Mouse (Mus musculus) MEL (cell line): Measurements from ENCODE around the gene Emilin1. TPM values are rescaled to one million over a fixed set of nuclear protein-coding genes. Genes with fewer than 3 reads are reported as not detected.

Experiments
- DNase-seq: peaks from one replicate; pipeline ENCODE4 v3.0.0; 2011; ENCODE audit warnings: low read depth, low spot score
- H3K27ac ChIP-seq: 2 replicates; pipeline ENCODE4 v1.5.1; 2012; ENCODE audit warnings: low read depth, mild to moderate bottlenecking, control low read depth, low read length, moderate library complexity; ENCODE audit not compliant: control insufficient read depth
- H3K27me3 ChIP-seq, 2 experiments: fragments of 150-350 bp in 1 of 2; sonication (generic) in 1 of 2; 2 replicates each; pipeline ENCODE4 v1.6.1; 2012; ENCODE audit warnings: low read length in 2 of 2, mild to moderate bottlenecking in 2 of 2, improper control_type of control experiment in 1 of 2, moderate library complexity in 1 of 2; ENCODE audit not compliant: insufficient read depth in 2 of 2, control insufficient read depth in 1 of 2
- H3K36me3 ChIP-seq, 2 experiments: 2 replicates each; pipeline ENCODE4 v1.6.1; 2012 to 2014; ENCODE audit warnings: low read length in 2 of 2, improper control_type of control experiment in 1 of 2, inconsistent platforms in 1 of 2, mild to moderate bottlenecking in 1 of 2; ENCODE audit not compliant: insufficient read depth in 2 of 2, control insufficient read depth in 1 of 2
- H3K4me1 ChIP-seq, 2 experiments: fragments of 150-350 bp in 1 of 2; sonication (generic) in 1 of 2; 2 replicates each; pipeline ENCODE4 v1.6.1; 2012; ENCODE audit warnings: low read length in 2 of 2, improper control_type of control experiment in 1 of 2, mild to moderate bottlenecking in 1 of 2; ENCODE audit not compliant: insufficient read depth in 2 of 2, control insufficient read depth in 1 of 2
- H3K4me3 ChIP-seq, 2 experiments: fragments of 150-350 bp in 1 of 2; sonication (generic) in 1 of 2; 2 replicates each; pipeline ENCODE4 v1.5.1; 2012; ENCODE audit warnings: low read depth in 2 of 2, low read length in 2 of 2, mild to moderate bottlenecking in 2 of 2, moderate library complexity in 2 of 2, control low read depth in 1 of 2, improper control_type of control experiment in 1 of 2; ENCODE audit not compliant: control insufficient read depth in 1 of 2, insufficient read depth in 1 of 2
- H3K79me2 ChIP-seq: 2 replicates; pipeline ENCODE4 v1.6.1; 2012; ENCODE audit warnings: mild to moderate bottlenecking, low read length, moderate library complexity; ENCODE audit not compliant: control insufficient read depth, poor library complexity, insufficient read depth
- H3K9ac ChIP-seq: 2 replicates; pipeline ENCODE4 v1.6.1; 2012; ENCODE audit warnings: low read depth, mild to moderate bottlenecking, control low read depth, low read length, moderate library complexity; ENCODE audit not compliant: control insufficient read depth, poor library complexity, severe bottlenecking
- H3K9me3 ChIP-seq: fragments of 150-350 bp; sonication (generic); replicated peaks from 2 replicates; pipeline ENCODE4 v1.6.1; 2012; ENCODE audit warnings: mild to moderate bottlenecking, low read length, improper control_type of control experiment, moderate library complexity; ENCODE audit not compliant: insufficient read depth
- CHD2 ChIP-seq: IDR thresholded peaks from 2 replicates; pipeline ENCODE4 v1.6.1; 2011; ENCODE audit warnings: low read length, improper control_type of control experiment
- CTCF ChIP-seq, 3 experiments: IDR thresholded peaks in 2 of 3; conservative IDR thresholded peaks in 1 of 3; 2 replicates each; pipeline ENCODE4 v1.5.1; 2011 to 2012; ENCODE audit warnings: low read length in 3 of 3, low read depth in 2 of 3, mild to moderate bottlenecking in 2 of 3, improper control_type of control experiment in 1 of 3, inconsistent platforms in 1 of 3, mixed read lengths in 1 of 3, moderate library complexity in 1 of 3; ENCODE audit not compliant: control insufficient read depth in 1 of 3, insufficient read depth in 1 of 3, poor library complexity in 1 of 3, severe bottlenecking in 1 of 3
- EP300 ChIP-seq, 2 experiments: IDR thresholded peaks; 2 replicates each; pipeline ENCODE4 v1.6.1; 2011; ENCODE audit warnings: improper control_type of control experiment in 2 of 2, low read length in 2 of 2, low read depth in 1 of 2, mild to moderate bottlenecking in 1 of 2
- ETS1 ChIP-seq: IDR thresholded peaks from 2 replicates; pipeline ENCODE4 v1.6.1; 2012; ENCODE audit warnings: low read depth, mild to moderate bottlenecking, inconsistent platforms, low read length, improper control_type of control experiment, moderate library complexity
- GATA1 ChIP-seq: IDR thresholded peaks from 2 replicates; pipeline ENCODE4 v1.6.1; 2011; ENCODE audit warnings: low read depth, low read length, improper control_type of control experiment
- MAX ChIP-seq: IDR thresholded peaks from 2 replicates; pipeline ENCODE4 v1.6.1; 2011; ENCODE audit warnings: low read length, improper control_type of control experiment
- MXI1 ChIP-seq: IDR thresholded peaks from 2 replicates; pipeline ENCODE4 v1.6.1; 2011; ENCODE audit warnings: mild to moderate bottlenecking, low read depth, low read length, improper control_type of control experiment
- MYB ChIP-seq: IDR thresholded peaks from 2 replicates; pipeline ENCODE4 v1.6.1; 2011; ENCODE audit warnings: mild to moderate bottlenecking, low read depth, low read length, improper control_type of control experiment
- MYC ChIP-seq: IDR thresholded peaks from 2 replicates; pipeline ENCODE4 v1.6.1; 2011; ENCODE audit warnings: low read depth, mild to moderate bottlenecking, low read length, improper control_type of control experiment, moderate library complexity
- NRF1 ChIP-seq: IDR thresholded peaks from 2 replicates; pipeline ENCODE4 v1.6.1; 2014; ENCODE audit warnings: low read depth, mild to moderate bottlenecking, inconsistent platforms, low read length, improper control_type of control experiment, moderate library complexity; ENCODE audit not compliant: poor library complexity, insufficient read depth, severe bottlenecking
- POLR2A ChIP-seq, 2 experiments: IDR thresholded peaks; 2 replicates each; pipeline ENCODE4 v1.6.1; 2011 to 2012; ENCODE audit warnings: low read length in 2 of 2, mild to moderate bottlenecking in 2 of 2, control low read depth in 1 of 2, improper control_type of control experiment in 1 of 2, low read depth in 1 of 2, moderate library complexity in 1 of 2; ENCODE audit not compliant: control insufficient read depth in 1 of 2, insufficient read depth in 1 of 2, poor library complexity in 1 of 2
- POLR2AphosphoS2 ChIP-seq: IDR thresholded peaks from 2 replicates; pipeline ENCODE4 v1.6.1; 2011; ENCODE audit warnings: low read length, improper control_type of control experiment
- POLR2AphosphoS5 ChIP-seq: IDR thresholded peaks from 2 replicates; pipeline ENCODE4 v1.6.1; 2012; ENCODE audit warnings: low read depth, borderline replicate concordance, mild to moderate bottlenecking, inconsistent platforms, low read length, moderate library complexity, mixed read lengths
- RAD21 ChIP-seq: IDR thresholded peaks from 2 replicates; pipeline ENCODE4 v1.6.1; 2011; ENCODE audit warnings: mild to moderate bottlenecking, low read depth, low read length, improper control_type of control experiment
- RCOR1 ChIP-seq: IDR thresholded peaks from 2 replicates; pipeline ENCODE4 v1.6.1; 2012; ENCODE audit warnings: low read depth, mild to moderate bottlenecking, inconsistent platforms, low read length, improper control_type of control experiment
- SMC3 ChIP-seq: IDR thresholded peaks from 2 replicates; pipeline ENCODE4 v1.6.1; 2011; ENCODE audit warnings: low read depth, low read length, improper control_type of control experiment
- TCF12 ChIP-seq: IDR thresholded peaks from 2 replicates; pipeline ENCODE4 v1.6.1; 2014; ENCODE audit warnings: low read depth, mild to moderate bottlenecking, inconsistent platforms, low read length, improper control_type of control experiment, moderate library complexity
- UBTF ChIP-seq: IDR thresholded peaks from 2 replicates; pipeline ENCODE4 v1.6.1; 2012; ENCODE audit warnings: low read depth, mild to moderate bottlenecking, inconsistent platforms, low read length, improper control_type of control experiment, moderate library complexity, borderline replicate concordance; ENCODE audit not compliant: insufficient read depth
- ZMIZ1 ChIP-seq: IDR thresholded peaks from 2 replicates; pipeline ENCODE4 v1.6.1; 2012; ENCODE audit warnings: low read depth, mild to moderate bottlenecking, inconsistent platforms, low read length, improper control_type of control experiment, moderate library complexity
- ZNF384 ChIP-seq: IDR thresholded peaks from 2 replicates; pipeline ENCODE4 v1.6.1; 2012; ENCODE audit warnings: low read depth, mild to moderate bottlenecking, inconsistent platforms, low read length, improper control_type of control experiment
- polyA plus RNA-seq, 2 experiments: library from polyadenylated mRNA; stranded (reverse) in 1 of 2; unstranded in 1 of 2; fragments of >175 nt in 1 of 2; fragments of >200 nt in 1 of 2; gene quantifications; 2 replicates each; pipeline versions ENCODE4 v1.2.1 to v1.2.4; 2012; ENCODE audit warnings: low replicate concordance in 2 of 2, low read depth in 1 of 2; ENCODE audit not compliant: insufficient read length in 2 of 2, insufficient read depth in 1 of 2, missing spikeins in 1 of 2
- total RNA-seq: library from RNA; depleted of rRNA; stranded (reverse); fragments of 300-350 nt; gene quantifications from 2 replicates; pipeline ENCODE4 v1.2.3, GENCODE M21; 2012

The Emilin1 gene
- total and polyA plus RNA-seq, 3 experiments = 1.3 to 2.0 TPM; not detected in 1

- H3K36me3 ChIP-seq = peaks cover 4 to 17% of the 10 kb centered on the region in 2 experiments; a peak in 3 of 4 replicates
- DNase-seq = no peak
- TF ChIP-seq POLR2AphosphoS2 = peak; percentile 55; the same call in 1 of the 2 replicates
- TF ChIP-seq SMC3 = no peak
- TF ChIP-seq, all 39 proteins: peak for 1
- Histone ChIP-seq H3K4me1 (peaks cover 2 to 22% of the 10 kb centered on the region in 2 experiments; a peak in 3 of 4 replicates), H3K27ac (no peak overlapping the region), H3K9ac (no peak overlapping the region), H3K27me3 (no peaks in the 10 kb centered on the region), H3K79me2 (peaks cover 22% of the 10 kb centered on the region), H3K9me3 (no peaks in the 10 kb centered on the region), H3K4me3 (no peak overlapping the region)
Observed at GRCm38 (mm10) chr5:30954556-30954955, 41.4 kb downstream of the Emilin1 start.

GRCm38 (mm10) chr5:30955751-30956150, 42.5 kb downstream of the Emilin1 start:
- Histone ChIP-seq H3K79me2 (peaks cover 25% of the 10 kb centered on the region), H3K36me3 (peaks cover 4 to 17% of the 10 kb centered on the region in 2 experiments; a peak in 3 of 4 replicates), H3K4me3 (no peak overlapping the region), H3K9me3 (no peaks in the 10 kb centered on the region), H3K4me1 (peaks cover 2 to 25% of the 10 kb centered on the region in 2 experiments), H3K9ac (no peak overlapping the region), H3K27ac (no peak overlapping the region), H3K27me3 (no peaks in the 10 kb centered on the region)
- DNase-seq = no peak
- no peak for TF ChIP-seq CTCF (IDR thresholded peaks at IDR 0.05 in 2 of 3, conservative IDR thresholded peaks at IDR 0.05 in 1 of 3; ENCODE audit: control insufficient read depth in 1 of 3, insufficient read depth in 1 of 3, low read depth in 2 of 3, low read length in 3 of 3, poor library complexity in 1 of 3, severe bottlenecking in 1 of 3)
- no peak for TF ChIP-seq UBTF
- no peak for TF ChIP-seq SMC3
- no peak for TF ChIP-seq GATA1
- TF ChIP-seq MYC = no peak
- TF ChIP-seq POLR2AphosphoS2 = no peak
- TF ChIP-seq MAX = no peak
- TF ChIP-seq EP300 (IDR thresholded peaks at IDR 0.05; ENCODE audit: low read depth in 1 of 2, low read length in 2 of 2) = no peak
- TF ChIP-seq ZNF384 = no peak
- no peak for TF ChIP-seq POLR2AphosphoS5
- TF ChIP-seq MYB = no peak
- TF ChIP-seq MXI1 = no peak
- TF ChIP-seq ETS1 = no peak
- no peak for TF ChIP-seq RAD21
- TF ChIP-seq ZMIZ1 = no peak

GRCm38 (mm10) chr5:30957891-30958290, 44.7 kb downstream of the Emilin1 start:
- no peak overlapping the region for H3K9ac ChIP-seq
- no peaks in the 10 kb centered on the region for H3K27me3 ChIP-seq
- H3K4me3 ChIP-seq = no peak overlapping the region
- H3K9me3 ChIP-seq = no peaks in the 10 kb centered on the region
- H3K36me3 ChIP-seq = peaks cover 4 to 31% of the 10 kb centered on the region in 2 experiments; a peak in 3 of 4 replicates
- H3K79me2 ChIP-seq = peaks cover 25% of the 10 kb centered on the region
- no peak overlapping the region for H3K27ac ChIP-seq
- H3K4me1 ChIP-seq = peaks cover 5 to 32% of the 10 kb centered on the region in 2 experiments
- DNase-seq = no peak
- TF ChIP-seq CHD2 (no peak), POLR2AphosphoS5 (no peak), RCOR1 (no peak), MXI1 (no peak), TCF12 (no peak), SMC3 (no peak), POLR2A (IDR thresholded peaks at IDR 0.05; ENCODE audit: control insufficient read depth in 1 of 2, insufficient read depth in 1 of 2, low read depth in 1 of 2, low read length in 2 of 2, poor library complexity in 1 of 2) (0 out of 4 replicates have a peak, but pooled peaks of 1 of the 2 experiments have one; percentile 2), NRF1 (no peak)
